Mouse (Mus musculus) CD4-positive, CD25-positive, alpha-beta regulatory T cell, adult 9 weeks (primary cell): ENCODE measurements around the gene Rad51c. TPM values are rescaled to one million over a fixed set of nuclear protein-coding genes. Genes with fewer than 3 reads are reported as not detected.

ENCODE experiments used
- polyA plus RNA-seq: library from polyadenylated mRNA; unstranded; fragments of 100-300 nt; shearing (Covaris generic); gene quantifications from one replicate; pipeline ENCODE4 v1.2.1, GENCODE M21; 2017

Rad51c gene
- 1.5 TPM for polyA plus RNA-seq

GRCm38 (mm10) chr11:87404876-87405275 is at the start of gene Rad51c, which contains the start of gene Tex14:
TSS of gene Rad51c (minus strand) at chr11:87404954.
TSS of gene Tex14 (plus strand) at chr11:87405065.

GRCm38 (mm10) chr11:87358331-87359261 is 46.2 kb downstream of the Rad51c start, which contains the start of gene Ppm1e:
TSS of gene Ppm1e (minus strand) at chr11:87359023.

Other genes with a start within 250 kb of the Rad51c start
- gene Ppm1e, start 45.9 kb downstream of the Rad51c start, polyA plus RNA-seq: not detected
- 0.43 TPM for gene Tex14, start 111 bp upstream of the Rad51c start, polyA plus RNA-seq
- gene Gm11492, start 161.7 kb upstream of the Rad51c start, polyA plus RNA-seq: not detected
- gene Sept4, start 163.9 kb upstream of the Rad51c start, polyA plus RNA-seq: 2.0 TPM
- 39.5 TPM for gene Mtmr4, start 187.2 kb upstream of the Rad51c start, polyA plus RNA-seq
- gene Hsf5, start 212.2 kb upstream of the Rad51c start, polyA plus RNA-seq: not detected